Mouse (Mus musculus) heart, postnatal 10 days (tissue): ENCODE measurements around the gene Iltifb. TPM values are rescaled to one million over a fixed set of nuclear protein-coding genes. Genes with fewer than 3 reads are reported as not detected.
"Not testable (repeated sequence)": the region's sequence is repeated elsewhere in the genome, so short reads cannot be mapped to it uniquely, and the experiment has no call there.

Source experiments
- DNase-seq, 2 experiments: peaks; one replicate each; pipeline ENCODE4 v3.0.0; 2021
- intact Hi-C: fragments of 180-260 bp; cut with DNase I; formaldehyde crosslinking; loops from one replicate; pipeline ENCODE4 v1.15.1; 2025
- total RNA-seq, 2 experiments: library from RNA; stranded (reverse); gene quantifications; 2 replicates each; pipeline ENCODE4 v1.2.3; 2021

Iltifb gene
- total RNA-seq, result not detected

DNA sequence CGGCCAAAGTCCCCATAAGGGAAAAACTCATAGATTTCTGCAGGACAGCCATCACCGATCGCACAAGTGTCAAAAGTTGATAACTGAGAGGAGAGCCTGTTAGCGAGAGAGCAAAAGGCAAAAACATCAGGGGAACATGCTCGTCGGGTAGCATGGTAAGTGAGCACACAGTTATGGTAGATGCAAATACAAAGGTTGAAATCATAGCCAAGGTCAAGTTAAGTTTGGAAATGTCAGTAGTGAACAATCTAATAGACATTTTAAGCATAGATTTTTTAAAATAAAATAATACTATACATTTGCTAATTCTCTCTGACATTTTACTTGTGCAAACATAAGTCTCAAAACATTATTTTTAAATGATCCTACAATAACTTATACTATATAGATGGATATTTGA is at the start of gene Iltifb:
Iltifb (minus strand) TSS at position 101 of the 400 bp plus-strand sequence.
- intact Hi-C loops, result no loop called here

DNA sequence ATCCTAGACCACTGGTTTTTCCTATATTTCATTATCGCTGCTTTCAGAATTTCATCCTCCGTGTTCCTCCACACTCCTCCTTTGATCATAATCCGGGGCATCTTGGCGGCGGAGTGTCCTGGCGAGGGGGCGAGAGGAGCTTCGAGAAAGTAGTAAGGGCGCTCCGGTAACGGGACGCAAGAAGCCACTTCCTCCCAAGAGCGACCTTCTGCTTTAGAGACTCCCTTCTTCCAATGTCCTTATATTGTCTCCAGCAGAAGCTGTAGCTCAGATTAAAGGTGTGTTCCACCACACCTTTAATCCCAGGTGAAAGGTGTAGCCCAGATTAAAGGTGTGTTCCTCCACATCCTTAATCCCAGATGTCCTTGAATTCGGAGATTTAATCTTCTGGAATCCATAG is 48.3 kb upstream of the Iltifb start, which contains the start of gene Gm9046:
Gm9046 (minus strand) TSS at position 101 of the 400 bp plus-strand sequence.
- intact Hi-C loops, DNase-seq: not testable (repeated sequence)

More for the DNA sequence above, at the start of gene Iltifb:
- DNase-seq, result no peak

DNA sequence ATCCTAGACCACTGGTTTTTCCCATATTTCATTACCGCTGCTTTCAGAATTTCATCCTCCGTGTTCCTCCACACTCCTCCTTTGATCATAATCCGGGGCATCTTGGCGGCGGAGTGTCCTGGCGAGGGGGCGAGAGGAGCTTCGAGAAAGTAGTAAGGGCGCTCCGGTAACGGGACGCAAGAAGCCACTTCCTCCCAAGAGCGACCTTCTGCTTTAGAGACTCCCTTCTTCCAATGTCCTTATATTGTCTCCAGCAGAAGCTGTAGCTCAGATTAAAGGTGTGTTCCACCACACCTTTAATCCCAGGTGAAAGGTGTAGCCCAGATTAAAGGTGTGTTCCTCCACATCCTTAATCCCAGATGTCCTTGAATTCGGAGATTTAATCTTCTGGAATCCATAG is 42.9 kb upstream of the Iltifb start, which contains the start of gene Gm9045:
Gm9045 (minus strand) TSS at position 101 of the 400 bp plus-strand sequence.
- intact Hi-C loops, DNase-seq: not testable (repeated sequence)

- DNase-seq, intact Hi-C loops: not testable (repeated sequence)
These were observed 37.5 kb upstream of the Iltifb start, which contains the start of gene Gm9044 for GRCm38 (mm10) chr10:118332308-118332707. TSS of gene Gm9044 (minus strand) at chr10:118332408.

DNA sequence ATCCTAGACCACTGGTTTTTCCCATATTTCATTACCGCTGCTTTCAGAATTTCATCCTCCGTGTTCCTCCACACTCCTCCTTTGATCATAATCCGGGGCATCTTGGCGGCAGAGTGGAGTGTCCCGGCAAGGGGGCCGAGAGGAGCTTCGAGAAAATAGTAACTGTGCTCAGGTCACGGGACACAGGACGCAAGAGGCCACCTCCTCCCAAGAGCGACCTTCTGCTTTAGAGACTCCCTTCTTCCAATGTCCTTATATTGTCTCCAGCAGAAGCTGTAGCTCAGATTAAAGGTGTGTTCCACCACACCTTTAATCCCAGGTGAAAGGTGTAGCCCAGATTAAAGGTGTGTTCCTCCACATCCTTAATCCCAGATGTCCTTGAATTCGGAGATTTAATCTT is 32.0 kb upstream of the Iltifb start, which contains the start of gene Gm9040:
Gm9040 (minus strand) TSS at position 101 of the 400 bp plus-strand sequence.
- intact Hi-C loops, DNase-seq: not testable (repeated sequence)

- DNase-seq, result no peak
- intact Hi-C loops, result no loop called here
These were observed 24.2 kb upstream of the Iltifb start for GRCm38 (mm10) chr10:118319024-118319423.

DNA sequence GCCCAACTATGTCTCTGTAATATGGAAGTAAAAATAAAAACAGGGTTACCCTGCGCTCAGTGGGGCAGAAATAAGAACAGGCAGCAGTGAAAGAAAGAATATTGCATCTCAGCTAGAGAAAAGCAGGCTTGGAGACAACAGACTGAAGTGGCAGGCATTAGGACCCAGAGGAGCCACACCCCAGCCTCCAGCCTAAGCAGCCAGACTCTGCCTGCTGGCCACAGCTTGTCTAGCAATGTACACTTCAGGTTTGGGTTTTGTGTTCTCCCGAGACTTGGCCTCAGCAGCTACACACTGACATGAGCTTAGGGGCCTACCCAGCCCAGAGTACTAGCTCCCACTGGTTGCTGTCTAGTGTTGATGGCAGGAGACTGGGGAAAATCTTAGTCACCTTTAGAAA is 7.3 kb upstream of the Iltifb start:
- DNase-seq, intact Hi-C loops: not testable (repeated sequence)

DNA sequence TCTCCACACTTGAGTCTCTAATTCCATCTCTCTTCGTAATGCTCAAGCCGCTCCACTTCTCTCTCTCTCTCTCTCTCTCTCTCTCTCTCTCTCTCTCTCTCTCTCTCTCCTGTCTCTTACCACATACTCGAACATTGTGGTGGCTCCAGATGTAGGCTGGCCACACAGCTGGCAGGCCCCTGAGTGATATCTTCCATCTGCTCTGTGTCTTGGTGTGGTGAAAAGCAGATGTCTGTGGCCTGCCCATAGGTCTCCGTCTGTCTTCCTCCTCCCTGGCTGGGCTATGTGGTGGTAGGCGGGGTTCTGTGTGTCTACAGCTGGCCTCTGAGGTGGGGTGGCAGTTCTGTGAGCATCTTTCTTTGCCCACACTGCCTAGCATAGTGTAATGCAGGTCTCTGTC is 11.8 kb downstream of the Iltifb start:
- intact Hi-C loops, DNase-seq: not testable (repeated sequence)

DNA sequence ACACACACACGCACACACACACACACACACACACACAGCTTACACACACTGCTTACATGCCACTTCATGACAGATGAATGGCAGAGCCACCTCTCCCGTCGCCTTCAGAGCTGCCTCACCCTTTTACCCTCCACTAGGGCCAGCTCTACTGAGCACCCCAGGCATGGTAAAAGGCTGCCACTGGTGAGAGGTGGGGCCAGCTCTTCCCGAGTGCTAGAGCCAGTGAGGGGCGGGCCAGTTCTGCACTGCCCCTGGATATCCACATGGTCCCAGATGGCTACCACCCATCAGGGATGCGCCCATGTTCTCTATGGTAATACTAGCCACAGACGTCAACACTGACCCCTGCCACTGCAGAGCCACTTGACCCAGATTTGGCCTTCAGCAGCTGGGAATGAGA is 12.3 kb downstream of the Iltifb start:
- intact Hi-C loops, DNase-seq: not testable (repeated sequence)

- intact Hi-C loops, DNase-seq: not testable (repeated sequence)
These were observed 16.8 kb downstream of the Iltifb start for GRCm38 (mm10) chr10:118278069-118278468.

DNA sequence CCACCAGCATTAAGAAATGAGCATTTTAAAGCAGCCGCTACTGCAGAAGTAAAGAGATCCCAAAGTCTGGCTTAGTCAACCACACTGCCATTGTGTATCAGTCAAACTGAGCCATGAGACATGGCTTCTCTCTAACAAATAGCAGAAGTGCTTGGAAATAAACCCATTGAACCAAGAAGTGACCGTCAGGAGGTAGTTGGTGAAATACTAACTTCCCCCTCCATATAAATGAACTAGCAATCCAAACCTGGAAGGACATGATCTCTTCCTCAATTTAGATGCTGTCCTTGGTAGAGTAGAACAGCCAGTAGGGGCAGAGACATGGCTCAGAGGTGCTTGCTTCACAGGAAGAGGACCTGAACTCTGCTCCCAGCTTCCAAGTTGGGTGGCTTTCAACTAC is 23.4 kb downstream of the Iltifb start:
- intact Hi-C loops, DNase-seq: not testable (repeated sequence)

DNA sequence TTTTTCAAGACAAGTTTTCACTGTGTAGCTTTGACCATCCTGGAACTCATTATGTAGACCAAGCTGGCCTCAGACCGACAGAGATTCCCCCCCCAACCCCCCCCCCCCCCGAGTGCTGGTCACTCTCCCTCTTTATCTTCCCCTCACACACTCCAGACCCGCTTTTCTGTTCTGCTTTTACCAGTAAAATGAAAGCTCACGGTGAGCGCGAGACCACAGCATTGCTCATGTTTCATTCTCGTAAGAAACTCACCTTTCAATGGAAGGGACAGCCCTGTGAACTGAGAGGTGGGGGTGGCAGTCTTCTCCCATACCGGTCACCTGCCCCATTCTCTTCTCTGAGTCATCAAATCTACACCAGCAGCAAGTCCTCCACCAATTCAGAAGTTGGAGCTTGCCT is 26.0 kb downstream of the Iltifb start:
- DNase-seq, intact Hi-C loops: not testable (repeated sequence)

GRCm38 (mm10) chr10:118258388-118258787 is 36.5 kb downstream of the Iltifb start, which contains the start of gene Gm32802:
TSS of gene Gm32802 (plus strand) at chr10:118258688.
- DNase-seq, intact Hi-C loops: not testable (repeated sequence)

DNA sequence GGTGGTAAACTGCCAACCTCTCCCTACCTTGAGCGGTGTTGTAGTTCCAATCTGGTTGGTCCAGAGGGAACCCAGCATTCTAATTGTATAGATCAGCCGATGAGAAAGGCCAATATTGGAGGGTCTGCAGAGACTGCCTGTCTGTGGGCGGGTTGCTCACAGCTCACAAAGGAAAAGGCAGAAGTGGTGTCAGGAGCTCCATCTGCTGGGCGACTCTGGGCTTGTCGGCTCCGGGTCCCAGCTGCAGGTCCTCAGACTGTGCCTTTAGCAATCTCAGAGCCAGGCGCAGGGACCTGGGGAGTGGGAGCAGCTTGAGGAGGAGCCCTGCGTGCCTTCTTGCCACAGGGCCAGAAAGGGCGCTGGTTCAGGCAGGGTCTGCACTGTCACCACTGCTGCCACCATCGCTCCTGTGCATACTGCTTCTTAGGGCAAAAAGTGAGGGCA is 44.0 kb downstream of the Iltifb start:
- DNase-seq, result peak in 1 of 2 experiments; percentile 17
- intact Hi-C loops, result no loop called here

GRCm38 (mm10) chr10:118249006-118249595 is 45.7 kb downstream of the Iltifb start:
- intact Hi-C loops, DNase-seq: not testable (repeated sequence)

GRCm38 (mm10) chr10:118240680-118241079 is 54.2 kb downstream of the Iltifb start, which contains the start of gene Gm32717:
TSS of gene Gm32717 (minus strand) at chr10:118240780.
- DNase-seq, intact Hi-C loops: not testable (repeated sequence)

Other genes with a start within 250 kb of the Iltifb start
- gene Mdm1, start 153.2 kb downstream of the Iltifb start, total RNA-seq, result 1 to 10 TPM; 5.6 to 6.6 TPM
- gene Il22, start 90.1 kb downstream of the Iltifb start, total RNA-seq, result not detected
- gene Gm32717, start 54.3 kb downstream of the Iltifb start, total RNA-seq, result under 1 TPM; 0.65 to 0.67 TPM
- under 1 TPM; 0.65 to 0.67 TPM for gene Gm32802, start 36.4 kb downstream of the Iltifb start, total RNA-seq
- not detected for gene Gm9040, start 31.9 kb upstream of the Iltifb start, total RNA-seq
- gene Gm9044, start 37.4 kb upstream of the Iltifb start, total RNA-seq, result not detected
- not detected for gene Gm9045, start 42.8 kb upstream of the Iltifb start, total RNA-seq
- not detected for gene Gm9046, start 48.2 kb upstream of the Iltifb start, total RNA-seq
- gene Gm9048, start 53.6 kb upstream of the Iltifb start, total RNA-seq, result not detected
- gene Gm9049, start 59.1 kb upstream of the Iltifb start, total RNA-seq, result not detected
- gene Ifng, start 146.0 kb upstream of the Iltifb start, total RNA-seq, result not detected